Mouse (Mus musculus): ENCODE measurements around the gene Ube2d2b.

DNA sequence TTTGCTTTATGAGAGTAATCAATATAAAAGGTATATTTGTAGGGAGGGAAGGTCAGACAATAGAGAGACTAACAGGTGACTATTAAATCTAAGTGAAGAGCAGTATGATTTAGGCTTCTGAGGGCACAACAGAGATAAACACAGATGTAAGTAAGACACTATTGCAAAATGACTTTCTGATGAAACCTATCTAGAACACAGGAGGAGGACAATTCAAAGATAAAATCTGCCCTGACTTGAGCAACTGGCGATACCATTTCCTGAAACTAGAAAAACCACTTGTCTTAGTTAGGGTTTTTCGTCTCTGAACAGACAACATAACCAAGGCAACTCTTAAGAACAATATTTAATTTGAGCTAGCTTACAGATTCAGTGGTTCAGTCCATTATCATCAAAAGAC is 25.6 kb downstream of the Ube2d2b start:
- TF ChIP-seq CTCF (IDR thresholded peaks at IDR 0.05; ENCODE audit: low read depth): no peak
- no peak for TF ChIP-seq EP300 (optimal IDR thresholded peaks at IDR 0.05)

All from stomach, postnatal 0 days (tissue).